Mouse (Mus musculus) ovary, postnatal 10 days (tissue): ENCODE results near the gene Cpsf4l.
A peak's percentile ranks its signal among the peaks of the same experiment; 100 is the strongest.

ENCODE experiments used
- DNase-seq: peaks from one replicate; pipeline ENCODE4 v3.0.0; 2022; ENCODE audit warnings: low spot score

The Cpsf4l gene

GRCm38 (mm10) chr11:113699643-113700042 lies 10.2 kb downstream of the Cpsf4l start:
- no peak for DNase-seq

DNA sequence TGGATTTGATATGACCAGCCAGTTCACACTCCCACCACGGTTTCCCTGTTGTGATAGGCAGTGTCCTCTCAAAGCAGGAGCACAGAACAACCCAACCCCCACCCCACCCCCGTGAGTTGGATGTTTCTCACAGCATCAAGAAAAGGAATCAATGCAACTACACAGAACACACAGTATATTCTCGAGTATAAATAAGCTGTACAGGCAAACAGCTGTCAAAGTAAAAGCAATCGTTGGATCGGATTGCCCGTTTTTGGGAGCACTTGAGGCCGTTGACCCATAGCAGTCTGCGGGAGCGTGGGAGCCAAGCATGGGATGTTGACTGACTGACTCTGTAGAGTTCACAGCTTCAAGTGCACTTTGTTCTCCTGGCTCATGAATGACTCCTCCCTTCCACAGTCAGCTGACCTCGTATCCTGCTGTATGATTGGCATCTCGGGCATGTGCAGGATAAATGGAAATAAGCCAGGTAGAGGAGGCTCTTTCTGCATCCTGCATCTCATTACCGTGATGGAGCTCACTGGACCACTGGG lies 11.7 kb downstream of the Cpsf4l start:
- no peak for DNase-seq

- no peak for DNase-seq
Observed at GRCm38 (mm10) chr11:113697571-113697970, 12.2 kb downstream of the Cpsf4l start.

DNA sequence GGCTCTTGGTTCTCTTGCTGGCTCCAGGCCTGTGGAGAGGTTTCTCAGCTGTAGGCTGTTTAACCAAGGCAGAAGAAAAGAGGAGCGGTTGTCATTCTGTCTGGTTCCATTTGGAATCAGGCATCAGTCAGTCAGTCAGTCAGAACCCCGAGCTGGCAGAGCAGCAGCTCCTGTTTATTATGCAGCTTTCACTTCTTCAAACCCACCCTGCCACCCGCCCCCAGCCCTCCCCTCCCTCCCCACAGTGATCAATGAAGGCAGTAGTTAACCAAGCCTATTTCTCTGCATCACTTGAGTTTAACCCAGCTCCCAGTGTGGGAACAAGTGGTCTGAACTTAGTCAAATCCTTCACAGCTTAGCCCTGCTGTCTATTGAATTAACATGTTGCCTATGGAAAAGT lies 18.0 kb downstream of the Cpsf4l start:
- no peak for DNase-seq

DNA sequence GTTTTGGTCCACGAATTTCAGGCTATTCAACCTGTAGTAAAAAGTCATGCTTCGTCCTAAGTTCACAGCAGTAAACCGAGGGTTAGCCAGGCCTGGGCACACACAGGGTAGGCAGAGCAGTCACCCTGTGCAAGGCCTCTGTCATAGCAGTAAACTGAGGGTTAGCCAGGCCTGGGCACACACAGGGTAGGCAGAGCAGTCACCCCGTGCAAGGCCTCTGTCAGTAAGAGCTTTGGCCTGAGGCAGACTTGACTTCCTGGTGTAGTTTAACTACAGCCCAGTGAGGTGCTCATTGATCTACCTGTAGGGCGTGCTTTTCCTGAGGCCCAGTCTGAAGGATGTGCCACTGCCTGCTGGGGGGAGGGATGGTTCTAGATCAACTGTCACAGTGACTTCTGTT lies 18.5 kb downstream of the Cpsf4l start:
- DNase-seq: no peak

GRCm38 (mm10) chr11:113690506-113690905 lies 19.3 kb downstream of the Cpsf4l start:
- DNase-seq: no peak

DNA sequence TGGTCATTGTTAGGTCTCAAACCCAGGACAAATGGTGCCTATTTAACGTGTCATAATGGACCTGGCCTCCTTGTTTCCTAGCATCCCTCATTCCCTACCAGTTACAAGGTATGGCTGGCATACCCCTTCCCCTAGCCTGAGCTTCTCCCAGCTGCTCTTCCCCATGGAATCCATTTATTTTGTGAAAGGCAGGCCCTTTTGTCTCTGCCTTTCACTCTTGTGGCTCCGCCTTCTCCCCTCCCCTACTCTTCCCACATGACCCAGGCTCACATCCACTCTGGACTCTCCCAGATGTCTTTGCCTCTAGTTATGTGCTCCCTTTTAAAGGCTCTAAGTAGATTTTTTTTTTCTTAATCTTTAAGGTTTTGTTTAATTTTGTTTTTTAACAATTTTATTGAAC lies 22.8 kb downstream of the Cpsf4l start:
- no peak for DNase-seq

DNA sequence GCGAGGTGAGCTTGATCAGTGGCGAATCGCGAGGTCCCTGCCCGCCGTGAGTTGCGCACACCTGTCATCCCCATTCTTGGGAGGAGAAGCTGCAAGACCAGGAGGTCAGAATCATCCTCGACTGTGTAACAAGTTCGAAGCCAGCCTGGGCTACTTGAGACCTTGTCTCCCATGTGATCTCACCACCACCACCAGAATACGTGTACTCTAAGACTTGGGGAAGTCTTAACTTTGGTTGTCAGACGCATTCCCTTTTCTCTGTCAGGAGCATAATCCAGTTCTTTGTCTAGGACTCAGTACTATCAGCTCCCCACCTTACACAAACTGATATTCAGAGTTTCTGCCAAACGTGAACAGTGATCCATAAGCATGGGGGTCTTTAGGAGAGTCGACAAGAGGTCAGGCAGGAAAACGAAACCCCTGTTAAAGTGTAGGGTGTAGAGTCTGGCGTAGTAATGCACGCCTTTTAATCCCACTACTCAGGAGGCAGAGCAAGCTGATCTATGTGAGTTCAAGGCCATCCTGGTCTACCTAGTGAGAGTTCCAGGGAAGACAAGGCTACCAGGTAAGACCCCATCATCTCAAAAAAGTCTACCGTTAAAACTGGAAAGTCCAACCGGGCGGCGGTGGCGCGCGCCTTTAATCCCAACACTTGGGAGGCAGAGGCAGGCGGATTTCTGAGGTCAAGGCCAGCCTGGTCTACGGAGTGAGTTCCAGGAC lies 24.9 kb downstream of the Cpsf4l start:
- DNase-seq: no peak

GRCm38 (mm10) chr11:113683957-113684706 lies 25.7 kb downstream of the Cpsf4l start, which contains the start of the genes Fam104a and D11Wsu47e:
Gene Fam104a, minus strand, starts transcription at chr11:113684155.
Gene D11Wsu47e, plus strand, starts transcription at chr11:113684412.
- peak; percentile 94 for DNase-seq

- DNase-seq: no peak
Observed at GRCm38 (mm10) chr11:113683627-113683956, 26.2 kb downstream of the Cpsf4l start.

- DNase-seq: peak; percentile 19
Observed at GRCm38 (mm10) chr11:113682897-113683626, 26.8 kb downstream of the Cpsf4l start.

DNA sequence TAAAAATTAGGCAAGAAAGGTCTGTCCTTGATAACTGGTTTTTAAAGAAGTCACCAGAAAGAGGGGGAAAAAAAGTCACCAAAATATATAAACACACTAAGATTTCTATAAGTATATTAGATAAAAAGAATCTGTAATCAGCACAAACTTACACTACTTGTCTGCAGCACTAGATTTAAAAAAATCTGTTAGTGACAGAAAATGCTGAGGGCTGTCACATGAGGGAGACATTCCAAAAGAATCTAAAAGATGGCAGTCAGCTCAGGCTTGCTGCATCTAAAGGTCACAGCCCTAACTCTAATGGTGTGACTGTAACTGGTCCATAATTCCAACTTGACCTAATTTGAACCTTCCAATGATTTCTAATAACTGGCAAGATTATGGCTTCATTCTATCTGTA lies 27.8 kb downstream of the Cpsf4l start:
- no peak for DNase-seq

GRCm38 (mm10) chr11:113680954-113681353 lies 28.9 kb downstream of the Cpsf4l start:
- DNase-seq: no peak

DNA sequence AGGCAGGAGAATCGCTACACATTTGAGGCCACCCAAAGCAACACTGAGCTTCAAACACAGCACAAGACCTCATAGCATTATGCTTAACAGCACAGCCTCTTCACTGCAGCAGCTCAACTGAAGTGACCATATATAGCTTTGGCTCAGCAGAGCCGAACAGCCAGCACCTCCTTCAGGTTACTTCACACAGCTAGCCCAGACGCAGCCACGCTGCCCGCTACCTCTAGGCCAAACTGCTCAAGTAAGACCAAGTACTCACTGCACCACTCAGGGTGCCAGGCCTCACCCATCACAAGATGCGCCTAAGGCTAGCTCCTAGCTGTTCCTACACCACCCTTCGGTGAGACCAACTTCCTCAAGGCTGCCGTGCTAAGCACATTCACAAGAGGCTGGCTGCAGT lies 31.4 kb downstream of the Cpsf4l start:
- DNase-seq: no peak

- DNase-seq: no peak
Observed at GRCm38 (mm10) chr11:113677378-113677777, 32.4 kb downstream of the Cpsf4l start.

- DNase-seq: no peak
Observed at GRCm38 (mm10) chr11:113676847-113677246, 33.0 kb downstream of the Cpsf4l start.

- DNase-seq: no peak
Observed at GRCm38 (mm10) chr11:113674595-113674994, 35.2 kb downstream of the Cpsf4l start.

DNA sequence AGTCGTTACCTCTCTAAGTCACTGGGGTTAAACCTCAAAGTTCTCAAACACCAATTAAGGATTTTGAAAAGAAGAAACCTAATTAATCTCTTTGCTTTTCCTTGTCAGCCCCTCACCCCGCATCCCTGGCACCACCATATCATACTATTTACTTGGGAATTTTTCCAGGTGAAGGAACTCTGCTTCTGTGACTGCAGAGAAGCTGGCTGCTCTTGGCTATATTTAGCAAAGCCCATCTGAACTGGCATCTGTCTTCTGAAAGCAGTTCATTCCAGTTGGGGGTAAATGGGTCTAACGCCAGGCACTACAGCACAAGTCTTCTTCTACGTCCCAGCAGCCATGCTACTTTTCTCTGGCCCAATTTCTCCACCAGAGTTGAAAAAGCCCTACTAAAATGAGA lies 36.2 kb downstream of the Cpsf4l start:
- no peak for DNase-seq

- no peak for DNase-seq
Observed at GRCm38 (mm10) chr11:113669711-113670110, 40.1 kb downstream of the Cpsf4l start.

- no peak for DNase-seq
Observed at GRCm38 (mm10) chr11:113668857-113669256, 41.0 kb downstream of the Cpsf4l start.

DNA sequence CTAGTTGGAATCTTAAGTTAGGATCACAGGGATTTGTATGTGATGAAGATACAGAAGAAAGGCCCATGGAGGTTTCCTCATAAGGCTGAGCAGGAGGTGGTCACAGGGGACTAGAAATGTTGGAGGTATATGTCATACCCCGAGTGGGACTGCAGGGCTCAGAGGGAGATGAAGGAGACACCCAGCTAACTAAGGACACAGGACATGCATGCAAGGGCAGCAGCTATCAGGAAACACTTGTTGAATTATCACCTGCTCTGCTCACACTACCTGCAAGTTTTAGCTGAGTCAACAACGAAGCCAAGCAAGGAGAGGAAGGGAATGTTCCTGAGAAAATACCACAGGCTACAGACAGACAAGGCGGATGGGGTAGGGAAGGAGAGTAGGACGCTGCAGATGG lies 42.1 kb downstream of the Cpsf4l start:
- no peak for DNase-seq

GRCm38 (mm10) chr11:113667122-113667521 lies 42.7 kb downstream of the Cpsf4l start:
- no peak for DNase-seq

GRCm38 (mm10) chr11:113666648-113667047 lies 43.2 kb downstream of the Cpsf4l start:
- DNase-seq: no peak
